Mouse (Mus musculus) lung, postnatal 0 days (tissue): ENCODE measurements around the gene Nxpe4.

Experiments
- CTCF ChIP-seq: IDR thresholded peaks from 2 replicates; pipeline ENCODE4 v1.5.1; 2016; ENCODE audit warnings: antibody characterized with exemption, mild to moderate bottlenecking
- EP300 ChIP-seq: IDR thresholded peaks from 2 replicates; pipeline ENCODE4 v1.6.1; 2016; ENCODE audit warnings: antibody characterized with exemption, mild to moderate bottlenecking, control low read depth

- TF ChIP-seq CTCF (no peak), EP300 (no peak)
Observed at GRCm38 (mm10) chr9:48182718-48183414, 21.0 kb downstream of the Nxpe4 start.
